Mouse (Mus musculus): ENCODE results near the gene Sae1.

DNA sequence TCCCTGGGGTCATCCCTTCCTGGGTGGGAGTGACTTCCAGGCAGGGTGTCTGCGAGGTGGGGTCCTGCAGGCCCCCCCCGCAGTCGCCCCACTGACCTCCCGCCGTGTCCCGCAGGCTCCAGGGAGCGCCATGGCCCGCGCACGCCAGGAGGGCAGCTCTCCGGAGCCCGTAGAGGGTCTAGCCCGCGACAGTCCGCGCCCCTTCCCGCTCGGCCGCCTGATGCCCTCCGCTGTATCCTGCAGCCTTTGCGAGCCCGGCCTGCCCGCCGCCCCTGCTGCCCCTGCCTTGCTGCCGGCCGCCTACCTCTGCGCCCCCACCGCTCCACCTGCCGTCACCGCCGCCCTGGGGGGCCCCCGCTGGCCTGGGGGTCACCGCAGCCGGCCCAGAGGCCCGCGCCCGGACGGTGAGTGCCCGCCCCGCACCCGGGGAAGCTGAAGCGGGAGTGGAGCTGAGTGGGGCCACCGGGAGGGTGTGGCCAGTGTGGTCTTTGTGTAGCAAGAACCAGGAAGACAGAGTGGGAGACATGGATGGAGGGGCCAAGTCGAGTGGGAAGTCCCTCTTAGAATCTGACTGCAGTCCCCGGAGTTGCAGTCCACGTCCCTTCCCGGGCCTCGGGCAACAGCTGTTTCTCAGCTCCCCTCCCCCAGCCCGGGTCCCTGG lies 75.5 kb downstream of the Sae1 start:
- TF ChIP-seq POLR2A (IDR thresholded peaks at IDR 0.05; ENCODE audit: insufficient read length, low read depth) (peak; percentile 11), CEBPB (IDR thresholded peaks at IDR 0.05; ENCODE audit: insufficient read depth, poor library complexity, severe bottlenecking) (no peak), MAX (IDR thresholded peaks at IDR 0.05; ENCODE audit: low read depth) (no peak), E2F4 (IDR thresholded peaks at IDR 0.05; ENCODE audit: insufficient read depth) (no peak), POLR2AphosphoS2 (IDR thresholded peaks at IDR 0.05; ENCODE audit: insufficient read length, low read depth) (peak; percentile 21), USF1 (IDR thresholded peaks at IDR 0.05; ENCODE audit: low read depth) (no peak), MYOG (IDR thresholded peaks at IDR 0.05; ENCODE audit: control insufficient read depth in 1 of 3, insufficient read depth in 1 of 3, insufficient read length in 2 of 3, low read depth in 2 of 3) (peak in 2 of 3 experiments; percentile 12 to 68)
